Mouse (Mus musculus) erythroblast, embryonic 14.5 days (primary cell): Measurements from ENCODE around the gene Apof.

Source experiments
- GATA1 ChIP-seq: IDR thresholded peaks from 2 replicates; pipeline ENCODE4 v1.6.1; 2012; ENCODE audit warnings: low read length, inconsistent platforms, mixed read lengths
- TAL1 ChIP-seq: IDR thresholded peaks from 3 replicates; pipeline ENCODE4 v1.6.1; 2012; ENCODE audit warnings: low read length, inconsistent platforms, mixed read lengths

DNA sequence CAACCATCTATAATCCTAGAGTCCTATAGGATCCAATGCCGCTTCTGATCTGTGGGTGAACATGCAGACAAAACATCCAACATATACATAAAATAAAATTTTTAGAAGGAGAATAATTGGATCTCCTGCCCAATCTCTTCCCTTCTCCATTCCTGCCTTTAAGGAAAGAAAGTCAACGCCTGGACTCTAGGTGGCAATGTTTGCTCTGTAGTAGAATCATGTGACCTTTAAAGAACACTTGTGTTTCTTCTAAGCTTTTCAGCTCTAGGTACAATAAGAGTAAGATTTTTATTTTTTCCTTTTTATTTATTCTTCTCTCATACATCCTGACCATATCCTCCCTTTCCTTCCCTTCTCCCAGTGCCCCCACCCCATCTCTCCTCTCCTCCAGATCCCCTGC, 3.4 kb downstream of the Apof start:
- TF ChIP-seq GATA1 (no peak), TAL1 (no peak)
